8 mouse cellular contexts compared by ENCODE assay signal in the genomic region with DNA sequence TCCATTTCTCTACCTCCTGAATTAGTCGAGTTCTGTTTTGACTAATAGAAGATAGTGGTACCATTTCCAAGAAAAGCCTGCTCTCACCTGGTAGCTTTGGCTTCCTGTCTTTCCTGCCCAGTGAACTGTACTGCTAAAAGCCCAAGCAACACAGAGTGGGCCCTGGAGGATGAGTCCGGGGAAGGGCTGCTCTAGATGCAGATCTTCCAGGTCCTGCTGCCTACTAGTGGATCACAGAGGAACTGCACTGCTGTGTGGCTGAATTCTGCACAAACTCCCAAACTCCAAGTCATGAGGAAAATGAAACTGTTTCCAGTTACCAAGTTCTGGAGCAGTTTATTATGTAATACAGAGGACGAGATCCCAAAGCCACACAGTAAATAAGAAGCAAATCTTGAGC.
DNase-seq lines count a peak whose midpoint lies in the region; ATAC-seq and TF ChIP-seq lines count a peak whose summit lies in the region.

No protein-coding gene starts in this region.

- peak; percentile 83 for TF ChIP-seq CTCF in kidney, postnatal 0 days (IDR thresholded peaks at IDR 0.05; ENCODE audit: low read depth)

- peak; percentile 67 for DNase-seq in adrenal gland, postnatal 10 days
- DNase-seq in adrenal gland, adult 18-20 months (ENCODE audit: low spot score in 2 of 2), result no peak
- DNase-seq in urinary bladder, postnatal 25 days (ENCODE audit: low spot score), result peak; percentile 28
- no peak for DNase-seq in urinary bladder, adult 2 months (ENCODE audit: low spot score)
- peak; percentile 40 for DNase-seq in forelimb bud, embryonic 11.5 days (ENCODE audit: low read depth, low spot score)
- DNase-seq in kidney, postnatal 0 days (ENCODE audit: low spot score), result peak; percentile 65
- DNase-seq in splenic B cell, adult 2 months (ENCODE audit: low read depth, low spot score), result peak; percentile 43

- no peaks in the 10 kb centered on the region for H3K9me3 ChIP-seq in kidney, postnatal 0 days (replicated peaks; ENCODE audit: low read length)

- no peaks in the 10 kb centered on the region for H3K27me3 ChIP-seq in kidney, postnatal 0 days (ENCODE audit: insufficient read depth, low read length)
- no peaks in the 10 kb centered on the region for H3K27me3 ChIP-seq in splenic B cell, adult 2 months (ENCODE audit: control insufficient read depth, insufficient read depth, low read length, poor library complexity, severe bottlenecking)

- no peak overlapping the region for H3K4me3 ChIP-seq in kidney, postnatal 0 days (replicated peaks; ENCODE audit: low read depth, low read length)

- H3K27ac ChIP-seq in kidney, postnatal 0 days, result no peak overlapping the region

- no peak overlapping the region for H3K4me2 ChIP-seq in kidney, postnatal 0 days (ENCODE audit: low read length)

- H3K4me1 ChIP-seq in kidney, postnatal 0 days (replicated peaks; ENCODE audit: insufficient read depth, low read length), result no peaks in the 10 kb centered on the region

- ATAC-seq in kidney, postnatal 0 days (replicated peaks; ENCODE audit: low FRiP score, low read depth), result no peak
- ATAC-seq in megakaryocyte, adult 5-6 weeks (ENCODE audit: poor library complexity, severe bottlenecking), result peak; percentile 60

- peaks cover 4% of the 10 kb centered on the region; the same call in 1 of the 2 replicates for H3K36me3 ChIP-seq in kidney, postnatal 0 days (ENCODE audit: insufficient read depth, low read length)
- H3K36me3 ChIP-seq in splenic B cell, adult 2 months (ENCODE audit: control insufficient read depth, insufficient read depth, low read length, poor library complexity, severe bottlenecking), result no peaks in the 10 kb centered on the region

- WGBS in kidney, postnatal 0 days, result 39% methylated on average over 3 of the region's 3 CpGs

- H3K9ac ChIP-seq in kidney, postnatal 0 days (ENCODE audit: low read depth, low read length), result no peak overlapping the region

Comparison
In these comparisons a context has a peak if more than half of its experiments do, and no peak if none do; other contexts are left out.
1. DNase-seq: peak in adrenal gland, postnatal 10 days (single experiment), urinary bladder, postnatal 25 days (single experiment), forelimb bud, embryonic 11.5 days (single experiment), kidney, postnatal 0 days (single experiment) and splenic B cell, adult 2 months (single experiment); none in adrenal gland, adult 18-20 months (0 of 2) and urinary bladder, adult 2 months (single experiment).